Mouse (Mus musculus) olfactory bulb, adult 2 months (tissue): ENCODE results near the gene Slc7a1.

ENCODE experiments used
- CTCF ChIP-seq: fragments of 200-500 bp; IDR thresholded peaks from 2 replicates; pipeline ENCODE4 v1.5.1; 2012; ENCODE audit warnings: low read depth, mild to moderate bottlenecking, low read length, moderate library complexity; ENCODE audit not compliant: insufficient read depth
- POLR2A ChIP-seq: fragments of 200-500 bp; IDR thresholded peaks from 2 replicates; pipeline ENCODE4 v1.6.1; 2012; ENCODE audit warnings: mild to moderate bottlenecking, low read depth, low read length, moderate library complexity; ENCODE audit not compliant: insufficient read depth

- no peak for TF ChIP-seq POLR2A
- TF ChIP-seq CTCF: no peak
These were observed 119.4 kb downstream of the Slc7a1 start for GRCm38 (mm10) chr5:148280321-148280720.
